ENCODE assay signal across 8 mouse cellular contexts in the genomic region with DNA sequence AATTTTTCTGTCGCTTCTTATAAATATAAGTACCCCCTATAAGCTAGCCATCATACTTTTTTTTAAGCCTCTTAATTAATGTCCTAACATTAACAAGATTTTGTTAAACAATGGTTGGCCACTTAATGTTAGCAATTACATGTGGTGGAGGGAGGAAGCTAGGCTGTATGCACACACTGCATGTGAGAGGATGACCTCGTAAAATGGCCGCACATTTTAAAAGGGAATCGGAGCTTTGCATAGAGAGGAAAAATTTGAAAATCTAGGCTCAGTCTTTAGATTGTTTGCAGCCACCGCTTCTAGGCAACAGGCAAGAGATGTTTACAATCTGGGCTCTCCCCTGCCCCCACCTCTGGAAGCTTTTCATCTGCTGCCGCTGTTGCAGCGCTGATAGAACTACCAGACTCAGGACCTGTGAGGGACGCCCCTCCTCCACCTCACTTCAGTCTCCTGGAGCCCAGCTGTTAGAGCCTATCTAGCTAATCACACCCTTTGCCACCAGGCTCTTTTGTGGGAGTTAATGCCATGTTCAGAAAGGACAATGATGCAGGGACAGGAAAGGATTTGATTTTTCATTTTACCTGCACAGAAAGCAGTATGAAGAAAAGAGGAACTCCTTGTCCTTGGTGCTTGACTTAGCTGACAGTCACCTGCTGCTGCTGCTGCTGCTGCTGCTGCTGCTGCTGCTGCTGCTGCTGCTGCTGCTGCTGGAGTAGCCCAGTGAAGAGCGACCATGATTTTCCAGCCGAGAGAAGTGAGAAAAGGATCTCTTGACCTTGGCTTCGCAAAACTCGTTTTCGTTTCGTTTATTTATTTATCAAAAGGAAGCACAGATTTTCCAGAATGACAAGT.
A peak's percentile ranks its signal among the peaks of the same experiment; 100 is the strongest.
DNase-seq lines count a peak whose midpoint lies in the region; ATAC-seq and TF ChIP-seq lines count a peak whose summit lies in the region.

No protein-coding gene starts in this region.

- H3K4me3 ChIP-seq in kidney, embryonic 15.5 days (replicated peaks): peak overlapping the region; percentile 31
- H3K4me3 ChIP-seq in embryonic facial prominence, embryonic 14.5 days (ENCODE audit: low read depth, low read length): peak overlapping the region; percentile 22
- peak overlapping the region; percentile 42 for H3K4me3 ChIP-seq in heart, postnatal 0 days (ENCODE audit: low read depth, low read length)

- no peaks in the 10 kb centered on the region for H3K9me3 ChIP-seq in kidney, embryonic 15.5 days (replicated peaks)
- H3K9me3 ChIP-seq in embryonic facial prominence, embryonic 14.5 days (ENCODE audit: control insufficient read depth, low read length): no peaks in the 10 kb centered on the region
- H3K9me3 ChIP-seq in heart, postnatal 0 days (replicated peaks; ENCODE audit: control insufficient read depth, low read length): no peaks in the 10 kb centered on the region

- H3K27me3 ChIP-seq in kidney, embryonic 15.5 days: no peaks in the 10 kb centered on the region
- H3K27me3 ChIP-seq in embryonic facial prominence, embryonic 14.5 days (replicated peaks; ENCODE audit: control insufficient read depth, insufficient read depth, low read length): no peaks in the 10 kb centered on the region
- no peaks in the 10 kb centered on the region for H3K27me3 ChIP-seq in heart, postnatal 0 days (ENCODE audit: control insufficient read depth, insufficient read depth, low read length)

- H3K4me2 ChIP-seq in kidney, embryonic 15.5 days: peak overlapping the region; percentile 57
- H3K4me2 ChIP-seq in embryonic facial prominence, embryonic 14.5 days (ENCODE audit: low read depth, low read length): peak overlapping the region; percentile 48
- H3K4me2 ChIP-seq in heart, postnatal 0 days (ENCODE audit: low read depth, low read length): peak overlapping the region; percentile 65

- no peak for DNase-seq in kidney, adult 9 months
- peak; percentile 76 for DNase-seq in embryonic facial prominence, embryonic 14.5 days (ENCODE audit: low spot score)
- DNase-seq in heart, postnatal 0 days (ENCODE audit: low spot score): peak; percentile 17
- DNase-seq in left cerebral cortex, adult 9 months (ENCODE audit: low spot score in 2 of 2): peak; percentile 35
- DNase-seq in right cerebral cortex, postnatal 36 days (ENCODE audit: low spot score in 2 of 2): peak; percentile 11 to 32
- no peak for DNase-seq in natural killer cell, adult 2 months (ENCODE audit: low spot score in 2 of 2)

- H3K27ac ChIP-seq in kidney, embryonic 15.5 days: no peak overlapping the region
- H3K27ac ChIP-seq in embryonic facial prominence, embryonic 14.5 days (replicated peaks; ENCODE audit: low read depth, low read length): no peak overlapping the region
- no peak overlapping the region for H3K27ac ChIP-seq in heart, postnatal 0 days (ENCODE audit: low read depth)

- TF ChIP-seq EP300 in heart, postnatal 0 days (IDR thresholded peaks at IDR 0.05; ENCODE audit: low read depth): no peak

- TF ChIP-seq CTCF in heart, postnatal 0 days (IDR thresholded peaks at IDR 0.05; ENCODE audit: low read depth): no peak

- peak; percentile 92 for ATAC-seq in kidney, embryonic 15.5 days (replicated peaks; ENCODE audit: low FRiP score)
- peak; percentile 91 for ATAC-seq in embryonic facial prominence, embryonic 14.5 days (ENCODE audit: low read depth)
- ATAC-seq in heart, postnatal 0 days (ENCODE audit: insufficient read depth, low read depth): peak; percentile 41; the same call in 1 of the 2 replicates
- ATAC-seq in megakaryocyte progenitor cell, adult 5-6 weeks (replicated peaks; ENCODE audit: poor library complexity): 0 out of 2 replicates have a peak, but pooled peaks have one; percentile 42

- H3K4me1 ChIP-seq in kidney, embryonic 15.5 days: peaks cover 14% of the 10 kb centered on the region
- H3K4me1 ChIP-seq in embryonic facial prominence, embryonic 14.5 days (ENCODE audit: control insufficient read depth, insufficient read depth, low read length): peaks cover 13% of the 10 kb centered on the region
- no peaks in the 10 kb centered on the region; the same call in 1 of the 2 replicates for H3K4me1 ChIP-seq in heart, postnatal 0 days (ENCODE audit: control insufficient read depth, insufficient read depth)

- 13% methylated on average over 14 of the region's 14 CpGs for WGBS in kidney, embryonic 15.5 days
- WGBS in embryonic facial prominence, embryonic 14.5 days: 15% methylated on average over 14 of the region's 14 CpGs
- 12% methylated on average over 14 of the region's 14 CpGs for WGBS in heart, postnatal 0 days

- H3K9ac ChIP-seq in kidney, embryonic 15.5 days: 0 out of 2 replicates have a peak overlapping the region, but pooled peaks have one; percentile 23
- peak overlapping the region; percentile 45 for H3K9ac ChIP-seq in embryonic facial prominence, embryonic 14.5 days (ENCODE audit: low read depth, low read length)
- H3K9ac ChIP-seq in heart, postnatal 0 days (replicated peaks; ENCODE audit: low read depth, low read length): no peak overlapping the region; the same call in 1 of the 2 replicates

- no peaks in the 10 kb centered on the region for H3K36me3 ChIP-seq in kidney, embryonic 15.5 days
- H3K36me3 ChIP-seq in embryonic facial prominence, embryonic 14.5 days (ENCODE audit: control insufficient read depth, insufficient read depth, low read length): no peaks in the 10 kb centered on the region
- no peaks in the 10 kb centered on the region for H3K36me3 ChIP-seq in heart, postnatal 0 days (replicated peaks; ENCODE audit: control insufficient read depth, insufficient read depth, low read length)

Comparison
In these comparisons a context has a peak if more than half of its experiments do, and no peak if none do; other contexts are left out.
1. ATAC-seq: peak in every context shown above with its lines; median percentile 92 in kidney, embryonic 15.5 days; 91 in embryonic facial prominence, embryonic 14.5 days; 42 in megakaryocyte progenitor cell, adult 5-6 weeks; 41 in heart, postnatal 0 days.
2. DNase-seq: peak in embryonic facial prominence, embryonic 14.5 days (single experiment), heart, postnatal 0 days (single experiment), left cerebral cortex, adult 9 months (2 of 2) and right cerebral cortex, postnatal 36 days (2 of 2); none in kidney, adult 9 months (single experiment) and natural killer cell, adult 2 months (0 of 2).
3. Peak in every context shown above with its lines, with median percentiles within 50 percentile points of each other: H3K4me2 ChIP-seq and H3K4me3 ChIP-seq.